Mouse (Mus musculus) heart, postnatal 0 days (tissue): ENCODE measurements around the gene Sox18.

ENCODE experiments used
- CTCF ChIP-seq: IDR thresholded peaks from 2 replicates; pipeline ENCODE4 v1.5.1; 2016; ENCODE audit warnings: antibody characterized with exemption, control low read depth, low read depth
- EP300 ChIP-seq: IDR thresholded peaks from 2 replicates; pipeline ENCODE4 v1.6.1; 2016; ENCODE audit warnings: antibody characterized with exemption, low read depth

- TF ChIP-seq CTCF (no peak), EP300 (no peak)
Observed at GRCm38 (mm10) chr2:181691571-181691970, 20.1 kb upstream of the Sox18 start.
